Mouse (Mus musculus): ENCODE measurements around the gene Mrps16.
A peak's percentile ranks its signal among the peaks of the same experiment; 100 is the strongest.

Gene Mrps16

DNA sequence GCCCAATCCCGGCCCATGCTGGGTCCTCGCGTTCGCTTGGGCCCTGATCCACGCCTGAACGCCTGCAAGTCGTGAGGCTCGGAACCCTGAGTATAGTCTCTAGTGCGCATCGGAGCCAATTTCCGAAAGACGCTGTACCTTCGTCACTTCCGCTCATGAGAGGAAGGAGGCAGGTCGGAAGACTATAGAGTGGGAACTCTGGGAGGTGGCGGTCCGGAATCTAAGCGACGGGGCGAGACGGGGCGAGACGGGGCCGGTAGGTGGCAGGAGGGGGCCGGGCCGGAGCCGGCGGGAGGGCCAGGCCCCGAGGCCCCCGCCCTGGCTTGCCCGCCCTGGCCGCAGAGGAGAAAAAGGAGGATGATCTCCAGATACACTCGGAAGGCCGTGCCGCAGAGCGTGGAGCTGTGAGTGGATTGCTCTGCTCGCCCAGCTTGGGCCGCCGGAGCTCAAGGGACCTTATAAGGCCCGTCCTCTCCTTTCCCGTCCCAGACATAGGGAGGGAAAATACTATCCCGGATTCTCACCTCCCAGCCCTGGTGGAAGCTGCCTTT, 45.4 kb downstream of the Mrps16 start, which contains the start of the genes Ecd and Fam149b:
TSS of gene Ecd (minus strand) at position 131 of the 551 bp plus-strand sequence.
TSS of gene Fam149b (plus strand) at position 172 of the 551 bp plus-strand sequence.
- peak; percentile 93 for DNase-seq

DNA sequence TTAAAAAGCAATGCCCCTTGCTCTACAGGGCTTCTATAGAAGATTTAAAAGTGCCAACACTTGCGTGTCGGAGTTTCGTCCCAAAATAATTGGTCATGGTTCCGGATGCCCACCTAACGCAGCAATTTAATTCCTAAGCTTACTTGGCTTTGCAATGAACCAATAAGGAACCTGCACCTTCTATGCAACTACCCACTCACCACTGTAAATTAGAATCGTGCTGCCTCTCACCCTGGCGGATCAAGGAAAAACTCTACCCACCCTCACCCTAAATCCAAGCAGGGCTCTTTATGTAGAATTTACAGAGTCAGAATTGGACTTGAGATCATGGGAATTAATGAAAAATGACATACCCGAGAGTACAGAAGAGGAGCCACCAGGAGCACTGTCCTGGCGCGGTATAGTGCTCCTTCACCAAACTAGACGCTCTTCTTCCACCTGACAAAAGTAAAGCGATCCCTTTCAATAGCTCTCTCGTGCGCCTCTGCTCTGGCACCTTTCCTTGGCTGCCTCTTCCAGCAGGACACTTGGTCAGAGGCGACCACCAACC, 45.9 kb downstream of the Mrps16 start:
- DNase-seq, result no peak

DNA sequence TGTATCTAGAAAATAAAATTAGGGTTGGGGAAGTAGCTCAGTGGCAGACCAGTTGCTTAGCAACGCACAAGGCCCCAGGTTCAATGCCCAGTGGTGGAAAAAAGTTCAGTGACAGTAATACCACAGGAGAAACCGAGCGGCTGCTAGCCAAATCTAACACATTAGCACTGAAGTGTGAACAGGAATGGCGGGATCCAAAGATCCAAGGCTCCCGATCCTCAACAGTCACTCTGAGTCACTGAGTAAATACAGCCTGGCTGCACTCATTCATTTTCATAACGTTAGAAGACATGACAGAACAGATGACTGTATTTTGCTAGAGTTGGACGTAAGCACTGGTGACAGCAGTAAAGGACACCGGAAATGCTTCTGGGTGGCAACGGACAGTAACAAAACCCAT, 47.5 kb downstream of the Mrps16 start:
- no peak for DNase-seq

DNA sequence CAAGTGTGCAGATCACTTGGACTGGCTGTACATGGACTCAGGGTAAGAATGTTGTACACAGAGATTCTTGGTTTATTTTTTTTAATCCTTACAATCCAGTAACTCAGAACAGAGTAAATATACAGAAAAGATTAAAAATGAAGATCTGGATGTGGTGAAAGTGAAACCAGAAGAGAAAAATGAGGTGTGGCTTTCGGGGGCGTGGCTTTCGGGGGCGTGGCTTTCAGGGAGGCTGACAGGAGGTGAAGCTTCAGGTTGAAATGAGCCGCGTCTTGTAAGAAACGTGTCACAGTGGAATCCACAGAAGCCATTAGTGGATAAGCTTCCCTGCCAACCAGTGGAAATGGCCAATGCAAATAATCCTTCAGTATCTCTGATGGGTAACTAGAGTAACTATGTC, 52.6 kb downstream of the Mrps16 start:
- DNase-seq, result no peak

DNA sequence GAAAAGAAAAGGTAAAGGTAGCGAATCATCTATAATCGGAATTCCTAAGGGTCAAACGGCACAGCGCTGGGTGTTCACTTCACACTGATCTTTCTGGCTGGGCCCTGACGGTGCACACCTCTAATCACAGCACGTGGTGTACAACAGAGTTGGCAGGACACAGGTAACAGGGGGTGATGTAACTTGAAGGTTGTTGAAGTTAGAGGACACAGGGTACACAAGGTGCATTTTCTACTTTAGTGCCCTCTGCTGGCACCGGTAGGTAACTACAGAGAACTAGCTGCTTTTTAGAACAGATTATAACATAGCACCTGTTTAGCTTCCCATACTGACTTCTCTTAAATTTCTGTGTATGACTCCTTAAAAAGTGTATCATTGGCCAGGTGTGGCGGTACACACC, 53.3 kb downstream of the Mrps16 start:
- peak; percentile 37 for DNase-seq

DNA sequence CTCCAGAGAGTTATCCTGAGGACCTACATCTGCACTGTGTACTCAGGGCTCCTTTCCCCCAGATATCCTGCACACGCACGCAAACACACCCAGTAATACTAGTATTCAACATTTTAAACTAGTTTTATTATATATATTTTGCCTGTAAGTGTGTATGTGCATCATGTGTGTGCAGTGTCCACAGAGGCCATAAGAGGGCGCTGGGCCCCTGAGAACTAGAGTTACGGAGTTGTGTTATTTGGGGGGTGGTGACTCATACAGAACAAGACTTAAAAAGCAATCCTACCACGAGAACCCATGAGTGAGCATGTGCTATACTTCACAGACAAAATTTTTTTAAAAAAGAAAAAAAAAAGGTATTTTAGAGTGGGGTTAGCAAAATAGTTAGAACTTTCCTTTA, 54.0 kb downstream of the Mrps16 start:
- no peak for DNase-seq
